Mouse (Mus musculus) cortical plate, adult 2 months (tissue): ENCODE data around the gene Rcor3.

Source experiments
- CTCF ChIP-seq: fragments of 200-500 bp; IDR thresholded peaks from 2 replicates; pipeline ENCODE4 v1.5.1; 2011; ENCODE audit warnings: mild to moderate bottlenecking, control low read depth, low read length; ENCODE audit not compliant: insufficient read depth; ENCODE audit errors: extremely low read depth
- POLR2A ChIP-seq: fragments of 200-500 bp; IDR thresholded peaks from 2 replicates; pipeline ENCODE4 v1.6.1; 2011; ENCODE audit warnings: mild to moderate bottlenecking, low read length, control low read depth; ENCODE audit not compliant: insufficient read depth; ENCODE audit errors: extremely low read depth

- no peak for TF ChIP-seq POLR2A
- peak; percentile 97 for TF ChIP-seq CTCF
Observed at GRCm38 (mm10) chr1:192092879-192093660, 44.8 kb downstream of the Rcor3 start.
